Comparison of ENCODE assay signal across 30 mouse cellular contexts in genomic region chr1:87734153-87734552, GRCm38 (mm10). TPM values are rescaled to one million over a fixed set of nuclear protein-coding genes. Genes with fewer than 3 reads are reported as not detected.
DNase-seq lines count a peak whose midpoint lies in the region; ATAC-seq and TF ChIP-seq lines count a peak whose summit lies in the region.
"Had no signal": no experiment of that assay in that cellular context is flagged by ENCODE, and none has a peak within 500 bp of the region (broad histone marks: within the 10 kb centered on the region; RNA-seq: fewer than 3 reads in every experiment).

No protein-coding gene starts in this region.

- no peaks in the 10 kb centered on the region for H3K79me2 ChIP-seq in myocyte (ENCODE audit: control insufficient read depth, insufficient read depth)

- H3K36me3 ChIP-seq in myocyte (ENCODE audit: control insufficient read depth, insufficient read depth), result no peaks in the 10 kb centered on the region
- H3K36me3 ChIP-seq: embryonic facial prominence, embryonic 10.5 days; embryonic facial prominence, embryonic 13.5 days; forebrain, embryonic 12.5 days; forebrain, embryonic 15.5 days; G1E; hindbrain, embryonic 12.5 days; hindbrain, embryonic 15.5 days had no signal

- no peaks in the 10 kb centered on the region for H3K27me3 ChIP-seq in myocyte (ENCODE audit: control insufficient read depth, insufficient read depth, insufficient read length)
- H3K27me3 ChIP-seq: CH12.LX; embryonic facial prominence, embryonic 13.5 days; forebrain, embryonic 12.5 days; forebrain, embryonic 15.5 days; hindbrain, embryonic 12.5 days; hindbrain, embryonic 15.5 days had no signal

- H3ac ChIP-seq in myocyte (ENCODE audit: control insufficient read depth, insufficient read length), result no peak overlapping the region

- peak; percentile 38 to 61 for DNase-seq in left cerebral cortex, adult 18-20 months (ENCODE audit: low spot score in 2 of 2)
- no peak for DNase-seq in left cerebral cortex, postnatal 14 days (ENCODE audit: low spot score in 2 of 2)
- DNase-seq in right cerebral cortex, adult 2 months (ENCODE audit: low spot score in 2 of 2), result peak; percentile 41 to 46
- no peak for DNase-seq in right cerebral cortex, postnatal 10 days (ENCODE audit: low spot score in 2 of 2)
- peak; percentile 39 for DNase-seq in Muller cell, postnatal 12 days (ENCODE audit: inconsistent ontology term)
- DNase-seq in spleen, postnatal 10 days (ENCODE audit: low spot score in 2 of 2), result no peak
- DNase-seq: adrenal gland, adult 8-10 months; adrenal gland, postnatal 25 days; B cell, adult 2 months; cerebellum, adult 11 months; cerebellum, adult 2 months; cerebellum, adult 9-11 months; cerebellum, postnatal 36 days; embryo, embryonic 11 days; gastrocnemius, adult 2 months; gastrocnemius, postnatal 14 days; heart, adult 11 months had no signal

- TF ChIP-seq POLR2A in myocyte (IDR thresholded peaks at IDR 0.05; ENCODE audit: insufficient read length, low read depth), result no peak

- no peak overlapping the region for H3K4me3 ChIP-seq in myocyte
- H3K4me3 ChIP-seq: embryonic facial prominence, embryonic 10.5 days; embryonic facial prominence, embryonic 13.5 days; erythroblast, embryonic 14.5 days; forebrain, embryonic 12.5 days; forebrain, embryonic 15.5 days; gastrocnemius, adult 2 months; hindbrain, embryonic 12.5 days; hindbrain, embryonic 15.5 days had no signal

- ATAC-seq in cerebellum, adult (ENCODE audit: insufficient number of reproducible peaks, low FRiP score, low TSS enrichment), result no peak
- ATAC-seq: activated CD4-positive, CD25-positive, alpha-beta regulatory T cell, adult 4 months; forebrain, embryonic 15.5 days had no signal

- H3K4me2 ChIP-seq in myocyte (ENCODE audit: low read depth), result peak overlapping the region; percentile 27
- H3K4me2 ChIP-seq: embryonic facial prominence, embryonic 13.5 days; forebrain, embryonic 12.5 days; forebrain, embryonic 15.5 days; heart, embryonic 11.5 days; hindbrain, embryonic 12.5 days; hindbrain, embryonic 15.5 days had no signal

- intact Hi-C loops in left cerebral cortex, postnatal 14 days (cut with DNase I), result no loop called here

TF ChIP-seq in myocyte, 11 proteins besides CTCF, POLR2A, EP300 and RAD21:
- TF ChIP-seq SRF (IDR thresholded peaks at IDR 0.05; ENCODE audit: control insufficient read depth, insufficient read length, low read depth) (no peak), TCF12 (IDR thresholded peaks at IDR 0.05; ENCODE audit: insufficient read depth, poor library complexity, severe bottlenecking) (no peak), REST (IDR thresholded peaks at IDR 0.05; ENCODE audit: insufficient read depth, insufficient read length) (no peak), USF1 (IDR thresholded peaks at IDR 0.05; ENCODE audit: low read depth) (no peak)

RNA-seq across cellular contexts. Expression of gene Atg16l1, which starts 21.5 kb away (rescaled TPM):
- total RNA-seq in left cerebral cortex, adult 18-20 months (2021), result 10 to 100 TPM; 63.7 to 66.4 TPM
- 10 to 100 TPM; 66.9 to 68.0 TPM for total RNA-seq in left cerebral cortex, postnatal 14 days (2021)
- 21.8 TPM for polyA plus RNA-seq in myocyte (2012; fragmentation: generic; extraction: Trizol)

Comparison
In these comparisons a context has a peak if more than half of its experiments do, and no peak if none do; other contexts are left out.
1. DNase-seq: peak in left cerebral cortex, adult 18-20 months (2 of 2), right cerebral cortex, adult 2 months (2 of 2) and Muller cell, postnatal 12 days (single experiment); none in left cerebral cortex, postnatal 14 days (0 of 2), right cerebral cortex, postnatal 10 days (0 of 2) and spleen, postnatal 10 days (0 of 2).